Mouse (Mus musculus): ENCODE data around the gene A430078G23Rik.
"Not testable (repeated sequence)": the region's sequence is repeated elsewhere in the genome, so short reads cannot be mapped to it uniquely, and the experiment has no call there.

Gene A430078G23Rik

GRCm38 (mm10) chr8:3353189-3353810 lies at the start of gene A430078G23Rik:
TSS of gene A430078G23Rik (plus strand) at chr8:3353415.
- in situ Hi-C loops (cut with MboI, MseI): no loop called here

GRCm38 (mm10) chr8:3308205-3308800 lies 44.9 kb upstream of the A430078G23Rik start:
- in situ Hi-C loops (cut with MboI, MseI): not testable (repeated sequence)

- in situ Hi-C loops (cut with MboI, MseI): no loop called here
Measured at GRCm38 (mm10) chr8:3309636-3310035, 43.6 kb upstream of the A430078G23Rik start.

- in situ Hi-C loops (cut with MboI, MseI): no loop called here
Measured at GRCm38 (mm10) chr8:3311482-3311881, 41.7 kb upstream of the A430078G23Rik start.

DNA sequence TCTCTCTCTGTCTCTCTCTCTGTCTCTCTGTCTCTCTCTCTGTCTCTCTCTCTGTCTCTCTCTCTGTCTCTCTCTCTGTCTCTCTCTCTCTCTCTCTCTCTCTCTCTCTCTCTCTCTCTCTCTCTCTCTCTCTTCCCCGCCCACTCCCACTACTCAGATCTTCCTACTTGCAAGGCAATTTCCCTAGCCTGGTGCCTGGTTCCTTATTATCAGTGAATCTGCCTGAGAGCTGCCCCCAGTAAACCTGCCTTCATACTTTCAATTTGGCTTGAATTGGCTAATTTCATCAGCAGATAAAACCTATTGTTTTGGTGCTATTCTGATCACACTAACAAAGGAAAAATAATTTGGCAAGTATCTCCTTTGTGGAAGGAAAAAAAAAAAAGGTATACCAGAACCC lies 39.8 kb upstream of the A430078G23Rik start:
- in situ Hi-C loops (cut with MboI, MseI): not testable (repeated sequence)

DNA sequence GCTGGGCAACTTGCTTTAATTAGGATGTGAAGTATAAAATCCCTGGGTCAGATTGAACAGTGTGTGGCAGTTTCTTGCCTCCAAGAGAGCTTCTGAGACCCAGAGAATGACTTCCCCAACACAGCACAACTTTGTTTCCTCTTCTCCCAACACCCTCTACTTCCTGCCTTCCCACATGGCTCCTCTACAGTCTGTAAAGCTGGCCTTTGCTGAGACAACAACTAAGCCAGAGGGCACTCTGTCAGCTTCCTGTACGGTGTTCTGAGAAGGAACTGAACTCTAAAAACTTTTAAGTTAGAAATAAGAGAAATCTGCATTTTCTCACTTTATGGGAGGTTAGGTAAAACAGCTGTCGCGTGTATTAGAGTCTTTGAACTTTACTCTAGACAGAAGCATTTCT lies 39.4 kb upstream of the A430078G23Rik start:
- in situ Hi-C loops (cut with MboI, MseI): no loop called here

DNA sequence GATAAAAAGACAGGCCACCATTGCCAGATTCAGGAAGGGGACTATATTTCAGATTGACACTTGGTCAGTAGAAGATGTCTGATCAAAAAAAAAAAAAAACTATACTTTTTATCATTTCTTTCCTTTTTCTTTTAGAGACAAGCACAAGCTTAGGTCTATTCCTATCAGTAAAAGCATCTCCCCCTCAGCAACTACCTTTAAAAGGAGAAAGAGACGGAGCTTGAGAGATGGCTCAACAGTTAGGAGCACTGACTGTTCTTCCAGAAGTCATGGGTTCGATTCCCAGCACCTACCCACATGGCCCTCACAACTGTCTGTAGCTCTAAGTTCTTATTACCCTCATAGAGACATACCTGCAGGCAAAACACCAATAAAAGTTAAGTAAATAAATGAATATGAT lies 38.9 kb upstream of the A430078G23Rik start:
- in situ Hi-C loops (cut with MboI, MseI): no loop called here

DNA sequence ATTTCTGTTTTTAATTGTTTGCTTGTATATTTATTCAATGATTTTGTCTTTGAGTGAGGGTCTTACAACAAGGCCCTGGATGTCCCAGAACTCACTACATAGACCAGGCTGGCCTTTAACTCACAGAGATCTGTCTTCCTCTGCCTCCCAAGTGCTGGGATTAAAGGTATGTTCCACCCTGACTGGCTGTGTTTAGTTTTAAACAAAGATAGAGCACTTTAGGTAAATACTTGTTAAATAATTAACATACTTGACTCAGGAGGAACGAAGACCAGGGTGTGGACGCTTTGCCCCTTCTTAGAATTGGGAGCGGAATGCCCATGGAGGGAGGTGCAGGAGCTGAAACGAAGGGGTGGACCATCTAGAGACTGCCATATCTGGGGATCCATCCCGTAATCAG lies 36.6 kb upstream of the A430078G23Rik start:
- in situ Hi-C loops (cut with MboI, MseI): no loop called here

DNA sequence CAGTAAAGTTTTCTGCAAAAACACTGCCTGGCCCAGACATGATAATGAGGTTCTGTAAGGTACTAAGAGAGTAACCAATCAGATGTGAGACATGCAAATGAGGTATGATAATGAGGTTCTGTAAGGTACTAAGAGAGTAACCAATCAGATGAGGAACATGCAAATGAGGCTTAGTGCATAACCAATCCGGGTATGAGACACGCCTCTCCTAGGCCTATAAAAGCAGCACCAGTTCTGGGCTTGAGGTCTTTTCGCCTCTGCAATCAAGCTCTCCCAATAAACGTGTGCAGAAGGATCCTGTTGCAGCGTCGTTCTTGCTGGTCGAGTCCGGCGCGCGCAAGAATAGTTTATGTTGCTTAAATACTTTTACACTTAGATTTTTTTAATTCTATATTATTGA lies 33.9 kb upstream of the A430078G23Rik start:
- in situ Hi-C loops (cut with MboI, MseI): not testable (repeated sequence)

GRCm38 (mm10) chr8:3324253-3324652 lies 29.0 kb upstream of the A430078G23Rik start:
- in situ Hi-C loops (cut with MboI, MseI): no loop called here

DNA sequence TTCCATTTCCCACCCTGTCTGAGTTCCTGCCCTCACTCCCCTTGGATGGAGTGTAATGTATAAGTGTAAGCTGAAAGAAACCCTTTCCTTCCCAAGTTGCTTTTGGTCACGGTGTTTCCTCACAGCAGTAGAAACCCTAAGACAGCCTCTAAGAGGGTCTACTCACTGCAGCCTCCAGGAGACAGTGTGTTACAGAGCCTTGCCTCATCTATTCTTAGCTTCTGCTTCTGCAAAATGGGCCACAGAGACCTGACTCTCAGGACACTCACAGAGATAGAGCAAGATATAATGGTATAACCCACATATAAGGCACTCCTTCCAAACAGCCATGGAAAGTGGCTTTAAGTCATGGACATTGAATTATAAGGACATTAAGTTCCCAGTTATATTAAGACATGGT lies 26.2 kb upstream of the A430078G23Rik start:
- in situ Hi-C loops (cut with MboI, MseI): loop anchor here (5.0 kb wide), 1 partner anchor 50 kb away; the partner anchor contains the start of gene Insr

DNA sequence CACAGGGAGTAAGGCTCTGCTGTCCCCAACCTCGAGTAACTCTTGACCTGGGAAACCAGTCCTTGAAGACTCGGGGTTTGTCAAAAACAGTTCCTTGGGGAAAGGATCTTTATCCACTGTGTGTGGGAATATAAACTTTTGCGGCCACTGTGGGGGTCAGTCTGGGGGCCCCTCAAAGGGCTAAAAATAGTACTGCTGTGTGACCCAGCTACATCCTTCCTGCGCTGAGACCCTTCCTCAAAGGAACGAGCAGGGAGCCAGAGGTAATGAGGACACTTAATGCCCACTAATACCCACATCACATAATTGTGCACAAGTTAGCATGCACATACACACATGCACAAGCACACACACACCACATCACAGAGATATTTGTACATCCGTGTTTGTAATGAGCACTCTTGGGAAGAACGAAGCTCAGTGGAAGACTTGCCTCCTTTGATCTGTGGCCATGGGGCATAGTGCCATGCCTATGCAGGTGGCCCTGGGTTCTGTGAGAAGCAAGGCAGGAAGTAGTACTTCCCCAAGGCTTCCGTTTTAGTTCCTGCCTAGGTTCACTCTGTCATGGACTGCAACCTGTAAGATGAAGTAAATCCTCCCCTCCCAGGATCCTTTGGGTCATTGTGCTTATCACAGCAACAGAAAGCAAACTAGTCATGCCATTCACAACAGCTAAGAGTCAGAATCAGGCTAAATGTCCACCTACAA lies 25.5 kb upstream of the A430078G23Rik start:
- in situ Hi-C loops (cut with MboI, MseI): loop anchor here (5.0 kb wide), 1 partner anchor 50 kb away; the partner anchor contains the start of gene Insr

DNA sequence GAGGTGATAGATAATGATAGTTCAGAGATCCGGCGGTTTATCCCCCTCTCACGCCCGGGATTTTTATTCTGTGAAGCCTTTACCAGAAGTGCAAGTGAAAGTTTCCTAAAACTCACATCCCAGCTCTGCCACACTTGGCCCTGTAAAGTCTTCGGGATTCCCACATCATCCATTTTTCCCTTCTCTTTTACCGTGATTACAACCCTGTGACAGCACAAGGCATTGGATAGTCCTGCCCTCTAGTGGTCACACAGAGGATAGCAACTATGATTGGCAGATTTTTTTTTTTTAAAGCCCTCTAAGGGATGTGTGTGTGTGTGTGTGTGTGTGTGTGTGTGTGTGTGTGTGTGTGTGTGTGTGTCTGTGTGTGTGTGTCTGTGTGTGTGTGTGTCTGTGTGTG lies 22.6 kb upstream of the A430078G23Rik start:
- in situ Hi-C loops (cut with MboI, MseI): no loop called here

DNA sequence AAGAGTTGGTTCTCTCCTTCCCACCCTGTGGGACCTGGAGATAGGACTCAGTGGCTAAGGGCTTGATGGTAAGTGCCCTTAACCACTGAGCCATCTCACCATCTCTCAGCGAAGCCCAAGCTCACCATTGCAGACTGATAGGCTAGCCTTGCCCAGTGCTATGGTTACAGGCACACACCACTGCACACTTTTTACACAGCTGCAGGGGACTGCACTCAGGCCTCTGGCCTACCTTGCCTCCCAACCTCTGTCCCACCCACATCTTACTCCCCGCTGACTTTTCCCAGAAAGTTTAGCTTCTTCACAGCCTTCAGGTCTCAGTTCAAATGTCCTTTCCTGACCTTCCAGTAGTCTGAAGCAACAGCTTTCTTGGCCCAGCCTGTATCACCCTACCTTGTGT lies 21.5 kb upstream of the A430078G23Rik start:
- in situ Hi-C loops (cut with MboI, MseI): no loop called here

DNA sequence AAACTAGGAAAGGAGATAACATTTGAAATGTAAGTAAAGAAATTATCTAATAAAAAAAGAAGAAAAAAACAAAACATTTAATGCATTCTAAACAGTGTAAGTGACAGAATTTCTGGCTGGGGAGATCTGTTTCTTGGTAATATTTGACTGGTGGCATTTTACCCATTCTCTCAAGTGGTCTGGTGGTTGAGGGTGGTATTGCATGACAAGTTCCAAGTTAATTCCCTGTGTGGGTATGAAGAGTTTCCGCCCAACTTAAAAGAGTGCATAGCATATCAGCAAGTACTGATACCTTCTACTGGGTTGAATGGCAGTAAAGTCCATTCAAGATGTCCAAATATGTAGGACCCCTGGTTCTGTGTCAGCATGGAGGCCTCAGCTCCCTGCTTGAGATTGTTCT lies 17.3 kb upstream of the A430078G23Rik start:
- in situ Hi-C loops (cut with MboI, MseI): no loop called here

DNA sequence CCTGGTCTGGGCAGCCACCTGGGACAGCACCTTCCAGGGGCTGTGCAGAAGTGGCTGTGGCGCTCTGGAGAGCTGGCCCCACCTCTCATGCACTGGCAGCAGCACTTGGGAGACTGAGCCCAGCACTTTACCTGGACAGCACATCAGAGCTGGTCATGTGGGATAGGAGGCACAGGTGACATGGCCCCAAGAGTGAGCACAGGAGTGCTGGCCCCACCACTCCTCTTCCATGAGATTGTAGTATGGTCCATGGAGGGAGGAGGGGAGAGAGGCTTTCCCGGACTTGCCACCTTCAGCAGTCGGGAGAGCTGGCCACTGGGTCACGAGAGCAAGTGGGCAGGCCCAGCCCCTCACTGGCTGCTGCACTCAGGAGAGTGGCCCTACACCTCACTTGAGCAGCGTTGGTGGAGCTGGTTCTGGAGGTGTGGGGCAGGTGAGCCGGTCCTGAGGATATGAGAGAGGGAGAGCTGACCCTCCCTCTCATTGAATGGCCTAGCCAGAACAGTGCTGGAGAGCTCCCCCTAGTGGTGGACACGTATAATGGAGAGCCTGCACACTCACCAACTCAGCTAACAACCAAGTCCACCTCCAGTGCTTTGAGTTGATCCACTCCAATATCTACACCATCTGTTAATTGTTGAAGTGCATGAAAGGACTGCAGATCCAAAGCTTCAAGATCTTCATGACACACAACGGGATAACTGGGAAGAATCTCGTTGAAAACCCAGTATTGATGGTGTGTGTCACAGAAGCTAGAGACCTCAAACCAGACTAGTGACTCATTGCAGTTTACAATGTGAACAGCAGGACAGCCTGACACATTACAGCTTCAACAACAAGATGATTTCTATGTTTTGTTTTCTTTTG lies 16.3 kb upstream of the A430078G23Rik start:
- in situ Hi-C loops (cut with MboI, MseI): no loop called here

GRCm38 (mm10) chr8:3337525-3337824 lies 15.7 kb upstream of the A430078G23Rik start:
- in situ Hi-C loops (cut with MboI, MseI): not testable (repeated sequence)

DNA sequence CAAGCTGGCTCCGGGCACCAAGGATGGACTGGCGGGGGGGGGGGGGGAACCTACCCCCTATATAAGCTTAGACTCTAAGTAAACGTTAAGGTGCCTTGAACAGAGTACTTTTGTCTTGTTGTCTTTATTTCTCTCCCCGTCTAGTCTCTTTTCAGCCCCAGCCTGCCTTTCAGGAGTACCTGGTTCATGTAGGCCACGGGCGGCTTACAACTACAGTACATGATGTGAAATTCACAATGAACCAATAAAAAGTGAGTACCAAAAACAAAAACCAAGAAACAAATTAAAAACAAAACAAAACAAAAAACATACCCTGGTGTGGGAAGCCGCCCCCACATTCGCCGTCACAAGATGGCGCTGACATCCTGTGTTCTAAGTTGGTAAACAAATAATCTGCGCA lies 15.2 kb upstream of the A430078G23Rik start:
- in situ Hi-C loops (cut with MboI, MseI): no loop called here

- in situ Hi-C loops (cut with MboI, MseI): not testable (repeated sequence)
Measured at GRCm38 (mm10) chr8:3340711-3341110, 12.5 kb upstream of the A430078G23Rik start.

DNA sequence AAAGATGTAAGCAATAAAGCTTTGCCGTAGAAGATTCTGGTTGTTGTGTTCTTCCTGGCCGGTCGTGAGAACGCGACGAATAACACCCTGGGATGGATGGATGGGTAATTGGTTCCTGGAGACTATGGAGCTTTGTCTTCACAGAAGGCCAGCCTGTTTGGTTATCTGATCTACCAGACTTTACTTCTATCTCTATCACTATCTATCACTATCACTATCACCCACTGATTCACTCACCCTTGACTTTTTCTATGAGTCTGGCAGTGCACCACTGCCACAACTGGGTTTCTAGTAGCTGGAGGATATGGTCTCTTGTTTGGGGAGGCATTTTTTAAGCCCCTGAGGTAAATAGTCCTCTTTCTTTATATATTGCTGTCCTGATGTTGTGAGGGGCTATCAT lies 7.9 kb upstream of the A430078G23Rik start:
- in situ Hi-C loops (cut with MboI, MseI): no loop called here

GRCm38 (mm10) chr8:3346691-3347413 lies 6.4 kb upstream of the A430078G23Rik start:
- in situ Hi-C loops (cut with MboI, MseI): no loop called here

Data from T-helper 1 cell (primary cell).